Mouse (Mus musculus): ENCODE results near the gene Tpcn2. TPM values are rescaled to one million over a fixed set of nuclear protein-coding genes. Genes with fewer than 3 reads are reported as not detected.

Tpcn2 gene
- total RNA-seq, 2 experiments from 2014 or later, result 2.8 to 19.8 TPM

DNA sequence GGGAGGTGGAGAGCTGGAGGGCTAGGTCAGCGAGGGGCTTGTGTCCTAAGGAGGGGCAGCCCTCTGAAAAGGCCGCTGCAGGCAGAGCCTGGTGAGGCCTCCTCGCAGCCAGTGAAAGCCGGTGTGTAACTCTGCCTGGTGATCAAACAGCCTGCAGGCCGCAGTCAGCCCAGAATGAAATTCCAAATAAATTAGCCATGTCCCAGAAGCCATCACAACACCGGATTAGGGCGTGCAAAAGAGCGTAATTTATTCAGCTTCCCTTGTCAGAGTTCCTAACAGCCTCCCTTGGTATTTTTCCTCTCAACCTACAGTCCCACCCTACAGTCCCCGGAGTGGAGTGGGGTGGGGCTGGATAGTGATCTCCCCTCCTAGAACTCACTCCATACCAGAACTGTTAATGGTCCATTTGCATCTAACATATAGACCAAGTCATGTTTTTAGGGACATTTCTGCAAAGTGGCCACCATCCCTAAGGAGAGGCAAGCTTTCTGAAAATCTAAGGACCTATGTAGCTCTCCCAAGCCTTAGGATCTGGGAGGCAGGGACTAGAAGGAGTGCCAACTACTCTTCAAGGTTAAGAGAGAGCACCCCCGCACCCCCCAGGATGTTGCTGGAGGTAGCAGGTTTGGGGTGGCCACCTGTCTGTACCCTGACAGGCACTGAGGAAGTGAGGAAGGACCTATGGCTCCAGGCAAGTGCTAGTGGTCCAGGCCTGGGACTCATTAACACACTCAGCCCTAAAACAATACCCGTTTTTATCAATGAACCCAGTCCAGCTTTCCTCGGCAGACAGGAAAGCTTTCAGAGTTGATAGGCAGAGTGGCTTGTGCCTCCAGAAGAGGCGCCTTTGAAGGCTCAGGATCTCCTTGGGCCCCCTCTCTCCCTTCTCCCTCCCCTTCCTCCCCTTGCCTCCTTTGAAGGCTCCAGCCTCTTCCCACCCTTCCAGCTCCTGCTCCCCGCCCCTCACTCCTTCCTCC is 71.8 kb downstream of the Tpcn2 start:
- ATAC-seq (replicated peaks; ENCODE audit: low FRiP score, low TSS enrichment, poor library complexity, severe bottlenecking), result no peak

DNA sequence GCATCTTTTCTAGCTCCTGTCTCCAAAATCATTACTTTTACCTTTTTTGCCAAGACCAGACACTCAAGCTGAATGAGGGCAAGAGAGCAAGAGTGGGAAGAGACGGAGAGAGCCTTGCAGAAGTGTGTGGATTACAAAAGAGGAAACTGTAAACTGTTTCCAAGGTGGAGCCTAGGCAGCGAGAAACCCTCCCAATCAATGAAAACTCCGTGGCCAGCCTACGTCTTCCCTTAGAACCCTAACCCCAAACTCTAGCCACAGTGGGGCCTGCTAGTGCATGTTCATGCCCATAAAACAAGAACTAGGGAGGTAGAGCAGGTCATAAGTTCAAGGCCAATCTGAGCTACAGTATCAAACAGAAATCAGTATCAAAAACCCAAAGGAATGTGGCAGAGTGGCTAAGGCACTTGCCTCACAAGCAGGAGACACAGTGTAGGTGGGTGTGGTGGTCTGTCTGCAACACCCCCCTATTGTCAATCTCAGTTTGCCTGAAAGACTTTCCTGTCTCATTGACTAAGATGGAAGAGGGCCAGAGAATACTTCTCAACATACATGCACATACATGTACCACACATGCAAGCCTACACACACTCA is 73.2 kb downstream of the Tpcn2 start:
- ATAC-seq (replicated peaks; ENCODE audit: low FRiP score, low TSS enrichment, poor library complexity, severe bottlenecking), result no peak

DNA sequence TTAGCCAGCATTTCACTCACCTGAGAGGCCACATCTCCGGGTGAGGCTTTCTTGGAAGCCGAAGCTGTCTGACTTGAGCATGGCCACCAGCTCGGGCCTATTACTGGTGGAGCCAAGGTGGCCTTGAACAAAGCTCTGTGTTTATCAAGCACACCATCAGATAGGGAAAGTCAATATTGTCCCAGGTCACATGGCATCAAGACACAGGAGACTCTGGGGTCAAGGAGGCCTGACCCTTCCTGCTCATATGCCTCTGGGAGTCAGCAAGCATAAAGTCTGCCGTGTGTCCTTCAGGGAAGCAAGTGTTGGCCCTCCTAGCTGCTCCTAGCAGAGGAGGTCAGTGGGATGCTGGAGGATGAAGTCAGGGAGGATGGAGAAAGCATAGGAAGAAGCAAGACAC is 75.8 kb downstream of the Tpcn2 start, which contains the start of gene 1810010D01Rik:
Gene 1810010D01Rik, minus strand, starts transcription at position 114 of the 400 bp plus-strand sequence.
- no peak for ATAC-seq (replicated peaks; ENCODE audit: low FRiP score, low TSS enrichment, poor library complexity, severe bottlenecking)

DNA sequence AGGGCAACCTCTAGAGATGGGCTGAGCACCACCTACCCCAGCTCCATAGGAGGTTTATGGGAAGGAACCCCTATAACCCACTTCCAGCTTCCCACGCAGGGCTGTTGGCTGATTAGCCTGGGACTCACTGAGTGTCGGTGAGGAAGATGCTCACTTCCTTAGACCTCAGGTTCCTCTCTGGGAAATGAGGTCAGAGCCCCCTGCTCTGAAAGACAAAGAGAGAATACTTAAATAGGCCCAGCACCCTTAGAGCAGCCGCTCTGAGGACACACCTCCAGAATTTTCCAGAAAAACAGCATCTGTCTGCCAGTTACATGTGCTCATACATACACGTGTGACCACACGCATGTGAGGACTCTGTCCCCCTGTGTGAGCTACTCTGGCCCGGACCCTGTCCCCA is 77.0 kb downstream of the Tpcn2 start:
- no peak for ATAC-seq (replicated peaks; ENCODE audit: low FRiP score, low TSS enrichment, poor library complexity, severe bottlenecking)

DNA sequence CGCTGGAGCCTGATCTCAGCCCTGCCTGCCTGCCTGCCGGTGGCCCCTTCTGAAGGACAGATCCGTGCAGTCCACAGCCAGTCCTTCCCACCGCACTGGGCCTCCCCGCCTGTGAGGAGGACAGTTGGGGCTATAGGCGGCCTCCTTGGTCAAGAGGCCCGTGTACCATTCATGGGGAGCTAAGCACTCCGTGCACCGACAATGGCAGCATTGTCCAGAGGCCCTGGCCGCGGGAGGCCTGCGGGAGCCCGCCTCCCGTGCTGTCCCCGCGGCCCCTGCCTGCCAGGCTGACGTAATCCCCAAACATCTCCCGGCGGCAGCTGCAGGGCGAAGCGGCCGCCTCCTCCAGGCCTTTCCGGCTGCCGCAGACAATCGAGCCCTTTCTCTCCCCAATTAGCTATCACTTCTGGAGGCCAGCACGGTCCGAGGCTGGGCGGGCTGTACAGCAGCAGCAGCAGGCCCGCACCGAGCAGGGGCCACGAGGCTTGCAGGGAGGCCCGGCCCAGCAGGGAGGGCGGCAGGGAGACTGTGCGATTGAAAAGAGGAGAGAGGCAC is 77.7 kb downstream of the Tpcn2 start:
- 0 out of 2 replicates have a peak, but pooled peaks have one; percentile 18 for ATAC-seq (replicated peaks; ENCODE audit: low FRiP score, low TSS enrichment, poor library complexity, severe bottlenecking)

DNA sequence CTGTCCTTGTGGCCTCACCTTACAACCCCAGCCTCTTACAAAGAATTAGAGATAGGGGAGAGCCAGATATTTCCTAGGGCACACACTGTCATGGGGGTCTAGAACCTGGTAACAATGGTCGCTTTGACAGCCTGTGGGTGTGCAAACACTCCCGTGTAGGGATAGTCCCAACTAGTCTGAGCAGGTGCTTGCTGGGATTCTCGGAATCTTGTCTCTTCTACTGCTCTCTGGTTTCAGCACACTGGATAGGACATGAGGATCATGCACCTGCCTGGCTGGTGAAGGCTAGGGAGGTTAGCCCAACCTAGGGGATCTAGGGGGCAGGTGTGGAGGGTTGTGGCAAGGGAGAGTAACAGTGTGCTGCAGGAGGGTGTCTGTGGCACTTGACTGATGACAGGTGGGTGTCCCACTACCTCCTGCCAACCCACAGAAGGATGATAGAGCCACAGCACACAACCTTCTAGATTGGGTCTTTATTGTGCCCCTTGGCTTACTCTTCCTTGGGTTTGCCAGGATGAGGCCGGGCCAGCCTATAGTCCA is 78.4 kb downstream of the Tpcn2 start:
- 0 out of 2 replicates have a peak, but pooled peaks have one; percentile 20 for ATAC-seq (replicated peaks; ENCODE audit: low FRiP score, low TSS enrichment, poor library complexity, severe bottlenecking)

DNA sequence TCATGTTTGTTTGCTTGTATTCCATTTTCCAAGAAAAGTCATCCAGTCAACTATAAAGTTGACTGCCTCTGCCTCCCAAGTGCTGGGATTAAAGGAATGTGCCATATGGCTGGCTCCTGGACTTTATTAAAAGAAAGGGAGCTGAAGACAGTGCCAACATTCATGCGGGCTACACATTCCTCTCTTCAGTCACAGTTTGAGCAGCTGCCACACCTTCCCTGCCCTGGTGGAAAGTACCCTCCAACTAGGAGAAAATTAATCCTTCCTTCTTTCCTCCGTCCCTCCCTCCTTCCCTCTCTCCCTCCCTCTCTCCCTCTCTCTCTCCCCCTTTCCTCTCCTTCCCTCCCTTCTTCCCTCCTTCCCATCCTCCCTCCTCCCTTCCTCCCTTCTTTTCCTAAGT is 84.1 kb downstream of the Tpcn2 start:
- ATAC-seq (replicated peaks; ENCODE audit: low FRiP score, low TSS enrichment, poor library complexity, severe bottlenecking), result no peak

DNA sequence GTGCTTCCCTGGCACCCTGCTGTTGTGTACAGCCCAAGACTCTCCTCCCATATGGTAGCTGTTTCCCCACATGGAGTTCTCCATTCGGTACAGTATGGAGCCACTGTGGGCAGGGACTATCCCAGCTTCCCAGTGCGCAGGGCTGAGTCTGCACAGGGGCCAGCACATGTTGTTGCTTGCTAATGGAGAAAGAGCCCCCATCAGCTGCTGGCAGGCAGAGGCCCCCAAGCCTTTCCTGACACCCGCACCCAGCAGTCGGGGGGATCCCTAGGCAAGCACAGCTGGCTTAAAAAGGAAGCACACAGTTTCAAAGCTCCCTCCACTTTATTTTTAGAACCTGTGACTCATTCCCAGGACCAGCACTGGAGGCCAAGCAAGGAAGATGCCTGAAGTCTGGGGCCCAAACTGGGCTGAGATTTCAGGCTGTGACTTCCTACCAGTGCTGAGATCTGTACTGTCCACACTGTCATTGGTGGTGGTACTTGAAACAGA is 85.5 kb downstream of the Tpcn2 start:
- no peak for ATAC-seq (replicated peaks; ENCODE audit: low FRiP score, low TSS enrichment, poor library complexity, severe bottlenecking)

DNA sequence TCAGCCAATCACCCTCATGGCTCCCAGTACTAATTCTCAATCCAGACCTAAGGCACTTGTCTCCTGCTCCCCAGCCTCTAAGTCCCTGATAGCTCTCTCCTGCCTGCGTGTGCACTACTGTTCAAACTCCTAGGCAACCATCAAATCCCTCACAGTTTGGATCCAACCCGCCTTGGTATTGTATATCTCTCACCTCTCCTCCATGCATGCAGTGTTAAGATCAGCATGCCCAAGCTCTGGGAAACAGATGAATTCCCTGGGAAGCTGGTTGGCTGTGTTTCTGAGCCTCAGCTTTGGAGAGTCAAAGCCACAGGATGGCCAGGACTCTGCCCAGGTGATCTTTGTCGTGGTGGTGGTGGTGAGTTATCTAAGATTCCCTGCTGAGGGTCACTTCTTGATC is 86.1 kb downstream of the Tpcn2 start:
- ATAC-seq (replicated peaks; ENCODE audit: low FRiP score, low TSS enrichment, poor library complexity, severe bottlenecking), result no peak

DNA sequence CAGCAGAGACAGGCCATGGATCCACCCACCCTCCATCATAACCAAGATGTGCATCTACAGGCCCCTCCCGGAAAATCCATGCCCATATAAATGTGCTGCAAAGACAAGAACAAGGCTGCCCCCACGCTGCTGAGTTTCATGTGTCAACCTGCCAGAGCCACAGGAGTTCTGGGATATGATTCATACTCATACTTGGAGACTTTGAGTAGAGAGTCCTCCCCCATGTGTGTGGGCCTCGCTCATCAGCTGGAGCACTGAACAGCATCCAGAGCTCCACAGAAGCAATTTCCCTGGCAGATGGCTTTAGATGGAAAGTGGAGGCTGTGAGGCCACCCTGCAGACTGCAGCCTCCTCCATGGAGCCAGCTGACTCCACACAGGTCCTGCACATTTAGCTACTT is 86.8 kb downstream of the Tpcn2 start:
- no peak for ATAC-seq (replicated peaks; ENCODE audit: low FRiP score, low TSS enrichment, poor library complexity, severe bottlenecking)

DNA sequence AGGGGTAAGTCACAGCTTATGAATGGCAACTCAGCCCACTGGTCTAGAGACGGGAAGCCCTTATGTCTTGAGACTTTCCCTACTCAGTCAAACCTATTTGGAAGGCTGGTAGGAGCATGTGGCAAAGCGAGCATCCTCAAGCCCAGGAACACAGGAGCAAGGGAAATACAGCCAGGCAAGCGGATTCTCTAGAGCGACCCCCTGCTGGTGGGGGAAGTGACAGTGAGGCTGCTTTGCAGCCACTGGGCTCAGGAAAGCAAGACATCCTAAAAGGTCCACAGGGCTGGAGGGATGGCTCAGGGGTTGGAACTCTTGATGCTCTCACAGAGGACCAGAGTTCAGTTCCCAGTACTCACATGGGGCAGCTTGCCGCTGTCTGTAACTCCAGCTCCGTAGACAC is 87.5 kb downstream of the Tpcn2 start:
- ATAC-seq (replicated peaks; ENCODE audit: low FRiP score, low TSS enrichment, poor library complexity, severe bottlenecking), result no peak

DNA sequence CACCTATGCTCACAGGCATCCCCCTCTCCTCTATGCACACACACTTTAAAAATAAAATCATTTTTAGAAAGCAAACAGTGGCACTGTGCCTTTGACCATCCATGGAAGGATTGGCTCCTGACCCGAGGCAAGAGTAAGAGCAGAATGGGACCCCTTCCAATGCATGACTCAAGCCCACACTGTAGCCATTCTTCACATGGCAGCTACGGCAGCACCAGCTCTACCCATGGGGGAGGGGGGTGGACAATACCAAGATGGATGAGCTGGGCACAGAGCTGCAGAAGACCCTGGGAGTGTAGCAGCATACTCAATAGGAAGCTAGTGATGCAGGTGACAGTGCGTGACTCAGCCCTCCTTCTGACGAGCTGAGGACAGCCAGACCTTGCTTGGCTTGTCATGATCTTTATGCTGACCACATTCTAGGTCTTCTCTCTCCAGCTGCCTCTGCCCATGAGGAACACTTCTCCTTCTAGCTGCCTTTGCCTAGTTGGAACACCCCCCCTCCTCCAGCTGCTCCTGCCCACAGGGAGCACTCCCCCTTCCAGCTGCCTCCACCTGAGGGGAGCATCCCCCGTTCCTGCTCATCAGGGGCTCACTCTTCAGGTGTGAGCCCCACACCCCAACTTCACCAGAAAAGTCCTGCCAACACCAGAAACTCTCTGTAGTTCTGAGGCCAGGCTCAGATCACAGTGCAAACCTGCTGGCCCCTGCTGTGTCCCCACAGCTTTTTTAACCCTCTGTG is 88.5 kb downstream of the Tpcn2 start:
- no peak for ATAC-seq (replicated peaks; ENCODE audit: low FRiP score, low TSS enrichment, poor library complexity, severe bottlenecking)

DNA sequence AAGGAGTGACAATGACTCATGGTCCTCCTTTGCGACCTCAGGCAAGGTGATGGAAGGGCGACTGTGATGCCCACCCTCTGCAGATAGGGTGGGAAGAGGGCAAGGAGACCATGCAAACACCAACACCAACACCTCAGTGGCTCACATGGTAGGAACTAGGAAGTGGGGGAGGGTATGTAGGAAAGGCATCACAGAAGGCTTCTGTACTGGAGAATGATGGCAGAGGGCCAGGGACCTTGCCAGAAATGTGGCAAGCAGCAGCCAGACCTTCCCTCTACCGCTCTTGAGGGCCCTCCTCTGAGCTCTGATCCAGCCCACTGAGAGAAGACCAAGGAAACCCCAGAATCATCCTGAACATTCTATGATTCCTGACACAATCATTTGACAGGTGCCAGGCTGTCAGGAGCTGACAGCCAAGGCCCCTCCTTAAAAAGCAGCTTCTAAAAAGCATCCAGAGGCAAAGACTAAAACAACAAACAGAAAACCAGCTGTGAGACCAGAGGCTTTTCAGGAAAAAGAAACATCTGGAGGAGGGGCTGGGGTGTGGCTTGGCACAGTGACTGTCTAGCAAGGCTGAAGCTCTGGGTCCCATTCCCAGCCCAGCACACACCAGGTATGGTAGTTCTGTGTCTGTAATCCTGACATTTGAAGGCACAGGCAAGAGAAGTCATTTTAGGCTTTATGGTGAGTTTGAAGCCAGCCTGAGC is 89.2 kb downstream of the Tpcn2 start:
- ATAC-seq (replicated peaks; ENCODE audit: low FRiP score, low TSS enrichment, poor library complexity, severe bottlenecking), result no peak

DNA sequence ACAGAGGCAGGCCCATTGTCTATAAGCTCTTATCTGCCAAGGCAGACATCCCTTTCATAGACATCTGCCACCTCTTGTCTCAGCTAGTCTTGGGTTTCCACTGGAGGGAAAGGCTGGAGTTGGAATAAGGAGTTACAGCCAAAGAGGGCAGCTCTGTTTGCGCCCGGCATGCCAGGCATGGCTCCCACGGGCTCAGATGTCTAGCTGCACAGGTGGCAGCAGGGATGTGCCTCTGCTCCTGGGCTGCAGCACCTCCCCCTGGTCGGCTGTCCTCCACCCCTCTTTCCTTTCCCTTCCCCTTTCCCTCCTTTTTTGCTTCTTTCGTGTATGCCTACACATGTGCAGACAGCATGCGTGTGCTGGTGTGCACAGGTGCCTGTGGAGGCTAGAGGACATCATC is 91.0 kb downstream of the Tpcn2 start:
- no peak for ATAC-seq (replicated peaks; ENCODE audit: low FRiP score, low TSS enrichment, poor library complexity, severe bottlenecking)

DNA sequence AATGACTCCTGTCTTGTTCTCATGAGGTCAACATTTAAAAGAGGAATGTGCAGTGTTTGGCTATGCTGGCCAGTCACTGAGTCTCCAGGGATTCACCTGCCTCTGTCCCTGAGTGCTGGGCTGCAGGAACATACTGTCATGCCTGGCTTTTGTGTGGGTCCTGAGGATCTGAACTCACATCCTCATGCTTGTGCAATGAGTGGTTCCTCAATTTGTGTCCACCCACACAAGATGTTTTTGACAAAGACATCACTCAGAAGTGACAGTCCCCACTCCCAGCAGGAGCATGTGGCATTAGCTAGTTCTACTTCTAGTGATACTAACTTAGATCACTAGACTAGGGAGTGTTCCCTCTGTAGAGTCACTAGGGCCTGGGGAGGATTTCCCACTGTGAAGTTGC is 93.3 kb downstream of the Tpcn2 start:
- no peak for ATAC-seq (replicated peaks; ENCODE audit: low FRiP score, low TSS enrichment, poor library complexity, severe bottlenecking)

DNA sequence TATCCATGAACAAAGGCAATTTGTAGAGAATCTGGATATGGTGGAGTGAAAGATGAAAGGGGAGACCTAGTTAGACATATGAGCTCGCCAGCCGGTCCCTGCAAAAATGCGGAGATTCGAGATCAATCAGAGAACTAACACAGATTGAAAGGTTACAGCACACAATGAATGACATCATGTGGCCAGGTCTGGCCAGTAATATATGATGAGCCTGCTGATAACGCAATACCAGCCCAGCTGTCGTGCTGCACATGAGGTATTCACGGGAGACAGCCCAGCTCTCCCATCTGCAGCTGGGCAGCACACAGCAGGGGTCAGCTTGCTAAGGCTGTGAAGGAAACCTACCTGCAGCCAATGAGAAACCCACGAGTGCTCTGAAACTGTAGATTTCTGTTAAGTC is 94.5 kb downstream of the Tpcn2 start:
- no peak for ATAC-seq (replicated peaks; ENCODE audit: low FRiP score, low TSS enrichment, poor library complexity, severe bottlenecking)

DNA sequence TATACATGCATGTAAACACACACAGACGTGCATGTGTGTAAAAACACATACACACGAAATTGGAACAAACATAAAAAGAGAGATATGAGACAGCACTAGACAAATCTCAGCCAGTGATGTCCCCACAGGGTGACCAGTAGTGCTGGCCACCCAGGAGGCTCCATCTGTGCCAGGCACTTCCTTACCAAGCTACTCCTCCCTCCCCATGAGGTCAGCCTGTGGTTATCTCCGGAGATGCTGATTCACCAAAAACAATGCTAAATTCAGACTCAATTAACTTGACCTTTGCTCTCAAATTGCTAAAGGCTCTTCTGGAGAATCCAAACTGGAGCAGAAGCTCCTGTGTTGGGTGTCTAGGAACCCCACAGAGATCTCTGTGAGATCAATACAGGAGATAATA is 96.0 kb downstream of the Tpcn2 start:
- no peak for ATAC-seq (replicated peaks; ENCODE audit: low FRiP score, low TSS enrichment, poor library complexity, severe bottlenecking)

DNA sequence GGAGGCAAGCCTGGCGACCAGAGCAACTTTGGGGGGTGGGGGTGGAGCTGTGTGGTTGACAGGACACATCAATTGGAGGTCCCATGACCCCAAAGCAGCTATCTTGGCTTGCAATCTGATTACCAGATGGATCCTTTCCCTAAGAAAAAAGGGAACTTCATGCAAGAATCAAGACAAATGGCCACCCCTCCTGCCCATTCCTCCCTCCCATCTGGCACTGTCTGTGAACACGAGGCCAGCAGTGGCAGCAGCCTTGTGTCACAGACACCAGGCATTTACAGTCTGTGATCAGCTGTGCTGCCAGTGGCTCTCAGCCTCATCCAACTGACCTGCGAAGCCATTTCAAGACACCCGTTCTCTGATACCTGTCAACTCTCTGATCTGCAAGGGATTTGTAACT is 101.4 kb downstream of the Tpcn2 start:
- no peak for ATAC-seq (replicated peaks; ENCODE audit: low FRiP score, low TSS enrichment, poor library complexity, severe bottlenecking)

All from megakaryocyte-erythroid progenitor cell, adult 5-6 weeks (primary cell).